Mouse (Mus musculus) CH12.LX (cell line): ENCODE measurements around the gene Etnk2.

Experiments used
- BHLHE40 ChIP-seq: IDR thresholded peaks from 2 replicates; pipeline ENCODE4 v1.6.1; 2011; ENCODE audit warnings: mild to moderate bottlenecking, low read depth, low read length, improper control_type of control experiment
- CTCF ChIP-seq, 2 experiments: IDR thresholded peaks in 1 of 2; conservative IDR thresholded peaks in 1 of 2; 2 replicates each; pipeline ENCODE4 v1.5.1; 2011 to 2012; ENCODE audit warnings: low read depth in 2 of 2, low read length in 2 of 2, improper control_type of control experiment in 1 of 2, inconsistent platforms in 1 of 2, mild to moderate bottlenecking in 1 of 2, moderate library complexity in 1 of 2
- ETS1 ChIP-seq: conservative IDR thresholded peaks from 2 replicates; pipeline ENCODE4 v1.6.1; 2012; ENCODE audit warnings: low read depth, mild to moderate bottlenecking, inconsistent platforms, low read length, improper control_type of control experiment, moderate library complexity
- HCFC1 ChIP-seq: IDR thresholded peaks from 2 replicates; pipeline ENCODE4 v1.6.1; 2012; ENCODE audit warnings: low read depth, mild to moderate bottlenecking, inconsistent platforms, low read length, improper control_type of control experiment
- MAFK ChIP-seq: IDR thresholded peaks from 2 replicates; pipeline ENCODE4 v1.6.1; 2011; ENCODE audit warnings: low read length, improper control_type of control experiment; ENCODE audit not compliant: insufficient replicate concordance
- MAX ChIP-seq: IDR thresholded peaks from 2 replicates; pipeline ENCODE4 v1.6.1; 2011; ENCODE audit warnings: low read length, improper control_type of control experiment
- POLR2A ChIP-seq: IDR thresholded peaks from 2 replicates; pipeline ENCODE4 v1.6.1; 2011; ENCODE audit warnings: low read depth, mild to moderate bottlenecking, improper control_type of control experiment, low read length
- RAD21 ChIP-seq: IDR thresholded peaks from 2 replicates; pipeline ENCODE4 v1.6.1; 2011; ENCODE audit warnings: low read depth, mild to moderate bottlenecking, low read length, improper control_type of control experiment, moderate library complexity
- RCOR1 ChIP-seq: conservative IDR thresholded peaks from 2 replicates; pipeline ENCODE4 v1.6.1; 2012; ENCODE audit warnings: low read depth, mild to moderate bottlenecking, inconsistent platforms, low read length, improper control_type of control experiment
- ZMIZ1 ChIP-seq: IDR thresholded peaks from 2 replicates; pipeline ENCODE4 v1.6.1; 2012; ENCODE audit warnings: low read depth, mild to moderate bottlenecking, inconsistent platforms, low read length, improper control_type of control experiment

- TF ChIP-seq MAFK (no peak), POLR2A (no peak), CTCF (conservative IDR thresholded peaks at IDR 0.05 in 1 of 2, IDR thresholded peaks at IDR 0.05 in 1 of 2; ENCODE audit: low read depth in 2 of 2, low read length in 2 of 2) (no peak), RCOR1 (no peak), HCFC1 (no peak), ZMIZ1 (no peak), BHLHE40 (no peak), RAD21 (no peak), MAX (no peak), ETS1 (no peak)
These were observed 49.6 kb downstream of the Etnk2 start for GRCm38 (mm10) chr1:133412941-133413340.
